Mouse (Mus musculus): ENCODE results near the gene Nop53. TPM values are rescaled to one million over a fixed set of nuclear protein-coding genes. Genes with fewer than 3 reads are reported as not detected.

Gene Nop53
- polyA plus RNA-seq, 1 experiment: 119 TPM

DNA sequence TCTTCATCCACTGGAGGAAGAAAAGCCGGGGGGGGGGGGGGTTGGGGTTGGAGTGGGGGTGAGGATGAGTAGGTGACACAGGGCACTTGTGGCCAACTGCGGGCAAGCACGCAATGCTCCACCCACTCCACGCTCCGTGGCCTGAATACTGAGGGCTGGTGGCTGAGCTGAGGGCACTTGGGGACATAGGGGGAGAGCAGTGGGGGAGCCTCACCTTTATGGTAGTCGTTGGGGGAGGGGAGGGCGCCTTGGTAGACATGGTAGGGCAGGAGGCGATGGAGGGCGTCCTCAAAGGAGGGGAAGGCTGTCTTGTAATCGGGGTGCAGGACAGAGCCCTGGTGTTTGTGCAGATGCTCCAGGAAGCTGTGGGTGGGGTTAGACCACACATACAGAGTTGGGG is 29.6 kb upstream of the Nop53 start:
- WGBS: 82% methylated on average over 10 of the region's 10 CpGs
- H3K4me1 ChIP-seq (ENCODE audit: control insufficient read depth, insufficient read depth, low read length): no peaks in the 10 kb centered on the region; the same call in none of the 2 replicates
- H3K4me3 ChIP-seq (replicated peaks; ENCODE audit: extremely low read depth, low read depth, low read length): no peak overlapping the region
- TF ChIP-seq POLR2A (IDR thresholded peaks at IDR 0.05; ENCODE audit: borderline replicate concordance, extremely low read depth, low read depth, low read length) (no peak), CTCF (IDR thresholded peaks at IDR 0.05; ENCODE audit: insufficient read depth, low read length) (no peak)
- DNase-seq: no peak

DNA sequence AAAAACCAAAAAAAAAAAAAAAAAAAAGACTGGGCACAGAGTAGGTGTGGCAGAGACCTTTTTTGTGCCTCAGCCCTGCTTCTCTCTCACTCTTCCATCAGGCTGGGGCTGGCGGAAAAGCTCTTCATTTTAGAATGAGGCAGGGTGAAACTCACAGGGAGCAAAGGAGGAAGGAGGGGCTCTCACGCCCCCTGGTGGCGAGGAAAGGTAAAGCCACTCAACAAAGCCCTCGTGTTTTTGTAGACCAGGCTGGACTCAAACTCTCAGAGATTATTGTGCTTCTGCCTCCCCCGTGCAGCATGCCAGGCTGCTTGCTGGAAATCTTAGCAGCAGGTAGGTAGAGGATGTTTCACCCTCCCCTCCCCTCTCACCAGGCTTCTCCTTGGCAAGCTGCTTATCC is 28.8 kb upstream of the Nop53 start:
- no peak overlapping the region for H3K4me3 ChIP-seq (replicated peaks; ENCODE audit: extremely low read depth, low read depth, low read length)

DNA sequence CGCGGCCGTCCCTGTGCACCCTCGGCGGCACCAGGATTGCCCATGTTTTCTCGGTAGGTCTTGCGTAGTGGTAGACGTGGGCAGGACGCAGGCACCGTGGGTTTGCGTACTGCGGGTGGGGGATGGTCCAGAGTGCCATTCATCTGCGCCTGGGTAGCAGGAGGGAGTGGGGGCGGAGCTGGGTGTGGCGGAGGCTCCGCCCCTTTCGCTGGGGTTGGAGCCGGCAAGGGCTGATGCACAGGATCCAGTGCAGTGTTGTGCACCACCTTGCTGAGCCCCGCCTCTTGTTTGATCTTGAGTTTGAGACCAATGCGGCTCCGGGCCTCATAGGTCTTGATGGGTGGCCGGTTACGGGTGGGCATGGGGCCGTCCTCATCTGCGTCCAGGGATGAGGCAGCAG is 26.4 kb upstream of the Nop53 start:
- TF ChIP-seq CTCF (IDR thresholded peaks at IDR 0.05; ENCODE audit: insufficient read depth, low read length): no peak
- no peak for TF ChIP-seq POLR2A (IDR thresholded peaks at IDR 0.05; ENCODE audit: borderline replicate concordance, extremely low read depth, low read depth, low read length)
- 79% methylated on average over 25 of the region's 25 CpGs for WGBS
- Histone ChIP-seq H3K4me3 (replicated peaks; ENCODE audit: extremely low read depth, low read depth, low read length) (no peak overlapping the region), H3K4me1 (ENCODE audit: control insufficient read depth, insufficient read depth, low read length) (no peaks in the 10 kb centered on the region)
- DNase-seq: no peak

More for the DNA sequence above, 28.8 kb upstream of the Nop53 start:
- WGBS: 26% methylated on average over 5 of the region's 5 CpGs
- H3K4me1 ChIP-seq (ENCODE audit: control insufficient read depth, insufficient read depth, low read length): no peaks in the 10 kb centered on the region
- TF ChIP-seq POLR2A (IDR thresholded peaks at IDR 0.05; ENCODE audit: borderline replicate concordance, extremely low read depth, low read depth, low read length): no peak
- peak; percentile 94 for TF ChIP-seq CTCF (IDR thresholded peaks at IDR 0.05; ENCODE audit: insufficient read depth, low read length)
- peak; percentile 68 for DNase-seq

DNA sequence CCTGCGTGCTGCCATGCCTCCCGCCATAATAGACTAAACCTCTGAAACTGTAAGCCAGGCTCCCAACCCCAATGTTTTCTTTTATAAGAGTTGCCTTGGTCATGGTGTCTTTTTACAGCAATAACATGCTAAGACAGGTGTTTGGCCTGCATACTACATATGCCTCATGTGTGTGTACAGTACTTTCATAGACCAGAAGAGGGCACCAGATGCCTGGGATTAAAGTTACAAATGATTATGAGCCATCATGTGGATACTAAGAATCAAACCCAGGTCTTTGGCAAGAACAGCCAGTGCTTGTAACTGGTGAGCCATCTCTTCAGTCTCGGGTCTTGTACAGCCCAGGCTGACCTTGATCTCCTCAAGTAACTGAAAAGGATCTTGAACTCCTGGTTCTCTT is 23.8 kb upstream of the Nop53 start:
- TF ChIP-seq CTCF (IDR thresholded peaks at IDR 0.05; ENCODE audit: insufficient read depth, low read length) (no peak), POLR2A (IDR thresholded peaks at IDR 0.05; ENCODE audit: borderline replicate concordance, extremely low read depth, low read depth, low read length) (no peak)
- Histone ChIP-seq H3K4me1 (ENCODE audit: control insufficient read depth, insufficient read depth, low read length) (peaks cover 8% of the 10 kb centered on the region), H3K4me3 (replicated peaks; ENCODE audit: extremely low read depth, low read depth, low read length) (no peak overlapping the region)
- WGBS: 81% methylated on average over 3 of the region's 3 CpGs
- no peak for DNase-seq

DNA sequence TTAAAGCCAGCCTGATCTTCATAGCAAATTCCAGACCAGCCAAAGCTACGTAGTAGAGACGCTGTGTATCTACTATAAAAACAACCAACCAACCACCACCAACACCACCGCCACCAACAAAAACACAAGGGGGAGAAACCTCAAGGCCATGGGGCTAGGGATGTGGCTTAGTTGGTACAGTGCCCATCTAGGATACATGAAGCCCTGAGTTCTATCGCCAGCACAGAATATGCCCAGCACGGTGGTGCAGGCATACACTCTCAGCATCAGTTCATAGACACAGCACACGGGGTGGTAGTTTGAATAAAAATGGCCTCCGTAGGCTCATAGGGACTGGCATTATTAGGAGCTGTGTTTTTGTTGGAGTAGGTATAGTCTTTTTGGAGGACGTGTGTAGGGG is 22.4 kb upstream of the Nop53 start:
- 90% methylated on average over 8 of the region's 8 CpGs for WGBS
- TF ChIP-seq POLR2A (IDR thresholded peaks at IDR 0.05; ENCODE audit: borderline replicate concordance, extremely low read depth, low read depth, low read length) (no peak), CTCF (IDR thresholded peaks at IDR 0.05; ENCODE audit: insufficient read depth, low read length) (no peak)
- DNase-seq: no peak
- Histone ChIP-seq H3K4me3 (replicated peaks; ENCODE audit: extremely low read depth, low read depth, low read length) (no peak overlapping the region), H3K4me1 (ENCODE audit: control insufficient read depth, insufficient read depth, low read length) (peaks cover 22% of the 10 kb centered on the region)

DNA sequence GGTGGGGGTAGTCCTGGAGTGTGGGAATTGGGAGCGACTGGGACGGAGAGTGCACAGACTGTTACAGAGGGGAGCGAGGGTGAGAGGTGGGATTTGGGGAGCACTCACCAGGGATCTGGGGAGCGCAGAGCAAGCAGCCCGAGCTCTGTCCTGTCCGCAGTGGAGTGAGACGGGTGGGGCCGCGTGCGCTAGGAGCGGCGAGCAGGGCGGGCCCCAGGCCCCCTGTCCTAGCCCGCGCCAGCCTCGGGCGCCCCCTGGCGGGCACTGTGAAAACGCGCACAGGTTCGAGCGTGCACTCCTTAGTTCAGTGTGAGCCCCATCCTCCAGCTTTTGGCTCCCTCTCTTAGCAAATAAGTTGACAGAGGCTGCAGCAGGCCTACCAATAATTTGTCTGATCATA is 21.4 kb upstream of the Nop53 start, which contains the start of gene Ehd2:
Gene Ehd2 (minus strand): TSS at position 256 of the 400 bp plus-strand sequence.
- Histone ChIP-seq H3K4me3 (replicated peaks; ENCODE audit: extremely low read depth, low read depth, low read length) (peak within 1 kb of the TSS; percentile 98), H3K4me1 (ENCODE audit: control insufficient read depth, insufficient read depth, low read length) (peaks cover 32% of the 10 kb centered on the region)
- WGBS: 2% methylated on average over 22 of the region's 22 CpGs
- DNase-seq: peak; percentile 82
- TF ChIP-seq POLR2A (IDR thresholded peaks at IDR 0.05; ENCODE audit: borderline replicate concordance, extremely low read depth, low read depth, low read length) (peak; percentile 97), CTCF (IDR thresholded peaks at IDR 0.05; ENCODE audit: insufficient read depth, low read length) (peak; percentile 71)

DNA sequence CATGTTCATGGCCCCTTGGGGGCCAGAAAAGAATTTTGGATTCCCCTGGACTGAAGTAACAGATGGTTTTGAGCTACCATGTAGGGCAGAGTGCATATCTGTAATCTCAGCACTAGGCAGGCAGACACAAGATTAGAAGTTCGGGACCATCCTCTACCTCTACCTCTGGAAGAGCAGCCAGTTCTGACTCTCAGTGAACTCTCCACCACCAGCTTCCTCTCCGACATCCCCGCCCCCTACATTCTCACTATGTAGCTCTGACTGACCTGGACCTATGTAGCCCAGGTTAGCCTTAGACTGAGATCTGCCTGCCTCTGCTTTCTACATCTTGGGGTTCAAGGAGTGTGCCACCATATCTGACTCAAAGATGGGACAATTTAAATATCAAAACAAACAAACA is 20.6 kb upstream of the Nop53 start:
- Histone ChIP-seq H3K4me3 (replicated peaks; ENCODE audit: extremely low read depth, low read depth, low read length) (peak overlapping the region; percentile 98), H3K4me1 (ENCODE audit: control insufficient read depth, insufficient read depth, low read length) (peaks cover 40% of the 10 kb centered on the region)
- no peak for DNase-seq
- WGBS: 24% methylated on average over 3 of the region's 3 CpGs
- TF ChIP-seq CTCF (IDR thresholded peaks at IDR 0.05; ENCODE audit: insufficient read depth, low read length): no peak
- no peak for TF ChIP-seq POLR2A (IDR thresholded peaks at IDR 0.05; ENCODE audit: borderline replicate concordance, extremely low read depth, low read depth, low read length)

DNA sequence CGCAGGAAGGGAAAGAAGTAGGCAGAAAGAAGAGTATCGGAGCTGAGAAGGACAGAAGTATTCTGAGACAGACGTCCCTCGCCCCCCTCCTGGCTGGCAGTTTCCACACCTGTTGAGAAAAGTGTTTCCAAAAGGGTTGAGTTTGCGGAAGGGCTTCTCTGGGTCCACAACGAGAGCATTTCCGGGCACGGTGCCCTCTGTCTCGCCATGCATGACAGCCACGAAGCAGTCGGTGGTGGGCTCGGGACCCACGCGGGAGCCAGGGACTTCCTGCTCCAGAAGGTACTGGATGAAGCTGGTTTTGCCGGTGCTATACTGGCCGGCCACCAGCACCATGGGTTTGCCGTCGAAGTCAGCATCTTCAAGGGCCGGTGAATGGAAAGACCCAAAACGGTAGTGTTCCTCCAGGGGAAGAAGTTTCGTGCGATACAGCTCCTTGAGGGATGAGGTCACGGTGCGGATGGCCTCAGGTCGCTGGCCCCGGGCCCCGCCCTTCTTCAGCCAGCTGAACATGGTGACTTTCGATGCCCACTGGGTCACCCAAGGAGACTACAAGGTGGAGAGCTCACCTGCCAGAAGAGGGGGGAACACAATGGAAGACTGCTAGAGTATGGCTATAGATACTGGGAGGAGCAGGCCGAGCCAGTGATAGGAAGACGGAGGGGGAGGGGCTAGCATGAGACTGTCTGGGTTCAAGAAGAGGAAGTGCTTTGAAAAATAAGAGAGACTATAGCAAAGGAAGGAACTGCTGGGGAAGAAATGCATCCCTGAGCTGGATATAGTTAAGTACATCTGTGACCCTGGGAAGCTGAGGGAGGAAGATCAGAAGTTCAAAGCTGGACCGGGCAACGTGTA is 18.2 kb upstream of the Nop53 start:
- Histone ChIP-seq H3K4me1 (ENCODE audit: control insufficient read depth, insufficient read depth, low read length) (peaks cover 50% of the 10 kb centered on the region), H3K4me3 (replicated peaks; ENCODE audit: extremely low read depth, low read depth, low read length) (peak overlapping the region; percentile 20)
- WGBS: 35% methylated on average over 32 of the region's 32 CpGs
- no peak for TF ChIP-seq POLR2A (IDR thresholded peaks at IDR 0.05; ENCODE audit: borderline replicate concordance, extremely low read depth, low read depth, low read length)
- TF ChIP-seq CTCF (IDR thresholded peaks at IDR 0.05; ENCODE audit: insufficient read depth, low read length): no peak
- DNase-seq: no peak

DNA sequence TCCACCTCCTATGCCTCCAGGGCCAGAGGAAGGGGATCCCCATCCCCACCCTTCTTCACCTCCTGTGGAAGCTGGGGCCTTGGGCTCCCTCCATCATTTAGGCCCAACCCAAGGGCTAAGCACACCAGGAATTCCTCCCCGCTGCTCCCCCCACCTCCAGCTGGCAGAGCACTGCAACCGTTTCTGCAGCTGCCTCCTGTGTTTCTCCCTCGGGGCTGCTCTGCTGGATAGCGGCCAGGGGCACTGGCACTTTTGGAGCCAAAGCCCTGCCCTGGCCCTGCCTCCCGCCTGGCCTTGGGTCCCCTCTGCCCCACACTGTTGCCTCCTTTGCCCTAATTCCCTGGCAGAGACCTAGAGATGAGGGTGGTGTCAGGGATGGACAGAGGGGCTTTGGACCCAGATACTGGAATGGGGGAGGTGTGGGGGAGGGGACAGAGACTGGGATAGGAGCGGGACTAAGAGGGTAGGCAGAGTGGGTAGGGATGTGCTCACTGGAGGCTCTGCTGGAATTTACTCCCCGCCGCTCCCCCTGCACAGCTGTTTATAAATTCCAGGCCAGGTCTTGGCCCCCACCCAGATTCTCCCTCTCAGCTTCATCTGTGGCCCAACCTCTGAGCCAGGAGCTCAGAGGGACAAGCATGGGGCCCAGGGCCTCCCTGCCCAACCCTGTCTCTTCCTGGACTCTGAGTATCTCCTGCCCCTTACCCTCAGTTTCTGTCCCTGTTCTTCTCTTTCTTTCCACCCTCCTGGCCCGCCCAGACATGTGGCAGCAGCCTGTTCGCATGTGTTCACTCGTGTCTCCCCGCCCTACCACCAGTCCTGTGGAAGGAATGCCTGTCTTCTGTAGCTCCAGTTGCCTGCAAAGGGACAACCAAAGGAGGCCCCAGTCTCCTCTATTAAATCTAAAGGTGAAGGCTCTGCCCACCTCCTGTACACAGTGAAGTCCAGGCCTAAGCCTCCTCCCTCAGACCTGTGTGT is 16.7 kb upstream of the Nop53 start:
- TF ChIP-seq POLR2A (IDR thresholded peaks at IDR 0.05; ENCODE audit: borderline replicate concordance, extremely low read depth, low read depth, low read length): peak; percentile 14; the same call in 1 of the 2 replicates
- no peak for TF ChIP-seq CTCF (IDR thresholded peaks at IDR 0.05; ENCODE audit: insufficient read depth, low read length)
- 16% methylated on average over 12 of the region's 12 CpGs for WGBS
- H3K4me3 ChIP-seq (replicated peaks; ENCODE audit: extremely low read depth, low read depth, low read length): no peak overlapping the region
- peak; percentile 79 for DNase-seq
- peaks cover 50% of the 10 kb centered on the region for H3K4me1 ChIP-seq (ENCODE audit: control insufficient read depth, insufficient read depth, low read length)

Measured in lung, adult 2 months (tissue).